Mouse (Mus musculus) embryonic stem cell, embryonic (primary cell): ENCODE results near the gene Aebp1.

Experiments used
- CTCF ChIA-PET, 4 experiments: fragments of 300-600 bp in 2 of 4; fragments of 350-600 bp in 2 of 4; sonication (Branson Sonifier 250); formaldehyde crosslinking; loops; one replicate each; lab custom pipeline; 2022; ENCODE audit warnings: inconsistent platforms in 2 of 4; lab: Charles Lee
- POLR2A ChIA-PET, 4 experiments: fragments of 300-600 bp in 2 of 4; fragments of 350-600 bp in 2 of 4; sonication (Branson Sonifier 250); formaldehyde crosslinking; loops; one replicate each; lab custom pipeline; 2022; ENCODE audit warnings: antibody characterized with exemption in 4 of 4, inconsistent platforms in 1 of 4; lab: Charles Lee

Aebp1 gene

GRCm38 (mm10) chr11:5861678-5862393, at the start of gene Aebp1:
Aebp1 (plus strand) TSS chr11:5861947.
- ChIA-PET POLR2A (interaction anchor here in 3 of 4 experiments (0.7 to 2.0 kb wide), 9 partner anchors 11 to 35 kb away, joined by 3 to 6 read pairs (median 4); no protein-coding TSS in a partner anchor), CTCF (interaction anchor here in 3 of 4 experiments (0.7 to 2.0 kb wide), 3 partner anchors 16 to 24 kb away, joined by 3 to 8 read pairs (median 6); no protein-coding TSS in a partner anchor)

- ChIA-PET CTCF (interaction anchor here in 1 of 4 experiments (0.6 to 1.0 kb wide), 3 partner anchors 16 to 73 kb away, joined by 3 read pairs; no protein-coding TSS in a partner anchor), POLR2A (interaction anchor here in 3 of 4 experiments (0.8 to 2.3 kb wide), 14 partner anchors 10 to 65 kb away, joined by 3 to 12 read pairs (median 4); partner anchors contain the start of genes Dbnl (in 1 of the 3), Pgam2 (in 1 of the 3) and Polm (in 1 of the 3))
These were observed 48.4 kb upstream of the Aebp1 start for GRCm38 (mm10) chr11:5813381-5813780.

- ChIA-PET CTCF (interaction anchor here in 1 of 4 experiments (0.7 kb wide), 1 partner anchor 487 kb away, joined by 3 read pairs; no protein-coding TSS in a partner anchor), POLR2A (interaction anchor here in 3 of 4 experiments (0.6 to 1.7 kb wide), 6 partner anchors 10 to 57 kb away, joined by 3 to 9 read pairs (median 4); partner anchors contain the start of genes Dbnl (in 1 of the 3) and Urgcp (in 1 of the 3))
These were observed 42.5 kb upstream of the Aebp1 start for GRCm38 (mm10) chr11:5819223-5819622.

GRCm38 (mm10) chr11:5825432-5825831, 36.3 kb upstream of the Aebp1 start:
- POLR2A ChIA-PET: interaction anchor here in 2 of 4 experiments (0.9 to 2.5 kb wide), 4 partner anchors 11 to 23 kb away, joined by 3 to 7 read pairs (median 6); no protein-coding TSS in a partner anchor
- CTCF ChIA-PET: interaction anchor here in 2 of 4 experiments (0.6 to 1.2 kb wide), 2 partner anchors 60 to 111 kb away, joined by 3 read pairs; no protein-coding TSS in a partner anchor

- ChIA-PET POLR2A (interaction anchor here in 2 of 4 experiments (1.1 to 3.2 kb wide), 5 partner anchors 10 to 31 kb away, joined by 4 to 23 read pairs (median 11); partner anchors contain the start of genes Polm (in 2 of the 2) and Pgam2 (in 1 of the 2)), CTCF (interaction anchor here in 1 of 4 experiments (1.5 to 2.8 kb wide), 2 partner anchors 58 to 125 kb away, joined by 4 to 12 read pairs; no protein-coding TSS in a partner anchor)
These were observed 33.8 kb upstream of the Aebp1 start for GRCm38 (mm10) chr11:5827931-5828330.

GRCm38 (mm10) chr11:5828509-5829191, 33.1 kb upstream of the Aebp1 start:
- ChIA-PET POLR2A (interaction anchor here in 3 of 4 experiments (0.5 to 3.2 kb wide), 16 partner anchors 9 to 680 kb away, joined by 3 to 23 read pairs (median 3); partner anchors contain the start of genes Pgam2 (in 2 of the 3), Polm (in 2 of the 3) and Dbnl (in 1 of the 3)), CTCF (interaction anchor here in 2 of 4 experiments (0.6 to 2.8 kb wide), 4 partner anchors 26 to 124 kb away, joined by 3 to 12 read pairs (median 4); no protein-coding TSS in a partner anchor)

GRCm38 (mm10) chr11:5829327-5829726, 32.4 kb upstream of the Aebp1 start:
- ChIA-PET POLR2A (interaction anchor here in 3 of 4 experiments (0.5 to 3.2 kb wide), 16 partner anchors 8 to 680 kb away, joined by 3 to 23 read pairs (median 3); partner anchors contain the start of genes Pgam2 (in 2 of the 3), Polm (in 2 of the 3) and Dbnl (in 1 of the 3)), CTCF (interaction anchor here (0.6 to 2.8 kb wide), 6 partner anchors 27 to 124 kb away, joined by 3 to 12 read pairs (median 4); no protein-coding TSS in a partner anchor)

- CTCF ChIA-PET: no interaction called here
These were observed 27.2 kb upstream of the Aebp1 start for GRCm38 (mm10) chr11:5834506-5834905.

GRCm38 (mm10) chr11:5835057-5835456, 26.7 kb upstream of the Aebp1 start:
- ChIA-PET POLR2A (interaction anchor here in 3 of 4 experiments (0.8 to 6.6 kb wide), 4 partner anchors 22 to 83 kb away, joined by 3 to 33 read pairs (median 3); partner anchors contain the start of gene Pgam2 (in 1 of the 3)), CTCF (interaction anchor here in 2 of 4 experiments (0.8 to 1.6 kb wide), 4 partner anchors 12 to 51 kb away, joined by 3 to 5 read pairs (median 4); partner anchors contain the start of gene Dbnl (in 1 of the 2))

More at GRCm38 (mm10) chr11:5834506-5834905, 27.2 kb upstream of the Aebp1 start:
- POLR2A ChIA-PET: interaction anchor here in 1 of 4 experiments (1.0 kb wide), 1 partner anchor 21 kb away, joined by 3 read pairs; no protein-coding TSS in a partner anchor

GRCm38 (mm10) chr11:5836126-5836525, 25.6 kb upstream of the Aebp1 start:
- POLR2A ChIA-PET: interaction anchor here in 3 of 4 experiments (0.5 to 6.6 kb wide), 15 partner anchors 7 to 175 kb away, joined by 3 to 33 read pairs (median 3); partner anchors contain the start of genes Dbnl (in 1 of the 3), Pgam2 (in 1 of the 3) and Urgcp (in 1 of the 3)
- CTCF ChIA-PET: interaction anchor here in 3 of 4 experiments (0.7 to 3.0 kb wide), 7 partner anchors 11 to 439 kb away, joined by 3 to 15 read pairs (median 5); partner anchors contain the start of gene Dbnl (in 1 of the 3)

- ChIA-PET CTCF (interaction anchor here in 2 of 4 experiments (0.6 to 3.0 kb wide), 6 partner anchors 9 to 115 kb away, joined by 3 to 15 read pairs (median 4); partner anchors contain the start of gene Myl7 (in 1 of the 2)), POLR2A (interaction anchor here in 3 of 4 experiments (0.6 to 6.6 kb wide), 51 partner anchors 8 to 317 kb away, joined by 3 to 33 read pairs (median 4); partner anchors contain the start of genes Pgam2 (in 2 of the 3), Pold2 (in 2 of the 3), Ccdc117 (in 1 of the 3) and Dbnl (in 1 of the 3))
These were observed 24.2 kb upstream of the Aebp1 start, which contains the start of gene Polm for GRCm38 (mm10) chr11:5837251-5838246. Polm (minus strand) TSS chr11:5838016.

GRCm38 (mm10) chr11:5840346-5840745, 21.4 kb upstream of the Aebp1 start:
- CTCF ChIA-PET: no interaction called here
- POLR2A ChIA-PET: interaction anchor here in 2 of 4 experiments (0.8 to 6.6 kb wide), 8 partner anchors 9 to 77 kb away, joined by 3 to 33 read pairs (median 6); partner anchors contain the start of genes Dbnl (in 1 of the 2) and Pgam2 (in 1 of the 2)

- CTCF ChIA-PET: no interaction called here
- POLR2A ChIA-PET: interaction anchor here in 1 of 4 experiments (6.6 kb wide), 1 partner anchor 39 kb away, joined by 33 read pairs; the partner anchor contains the start of gene Pgam2
These were observed 20.0 kb upstream of the Aebp1 start for GRCm38 (mm10) chr11:5841751-5842150.

- ChIA-PET POLR2A (no interaction called here), CTCF (no interaction called here)
These were observed 18.6 kb upstream of the Aebp1 start for GRCm38 (mm10) chr11:5843131-5843530.

GRCm38 (mm10) chr11:5846639-5847345, 15.0 kb upstream of the Aebp1 start:
- POLR2A ChIA-PET: interaction anchor here in 2 of 4 experiments (0.5 to 2.5 kb wide), 11 partner anchors 7 to 431 kb away, joined by 3 to 8 read pairs (median 3); partner anchors contain the start of gene Polm (in 2 of the 2)
- CTCF ChIA-PET: interaction anchor here in 2 of 4 experiments (0.6 to 1.2 kb wide), 4 partner anchors 9 to 69 kb away, joined by 3 to 4 read pairs (median 4); no protein-coding TSS in a partner anchor
